ENCODE assay signal across 16 mouse cellular contexts in genomic region chr14:77933243-77933642, GRCm38 (mm10). TPM values are rescaled to one million over a fixed set of nuclear protein-coding genes. Genes with fewer than 3 reads are reported as not detected.
A peak's percentile ranks its signal among the peaks of the same experiment; 100 is the strongest.
DNase-seq lines count a peak whose midpoint lies in the region; ATAC-seq lines count a peak whose summit lies in the region.
"Had no signal": no experiment of that assay in that cellular context is flagged by ENCODE, and none has a peak within 500 bp of the region (broad histone marks: within the 10 kb centered on the region; RNA-seq: fewer than 3 reads in every experiment).

No protein-coding gene starts in this region.

- H3K9me3 ChIP-seq in forebrain, embryonic 15.5 days, result no peaks in the 10 kb centered on the region
- H3K9me3 ChIP-seq: heart, embryonic 15.5 days; intestine, embryonic 15.5 days; lung, embryonic 15.5 days; stomach, embryonic 15.5 days had no signal

- no peak for ATAC-seq in forebrain, embryonic 15.5 days (replicated peaks)
- ATAC-seq: intestine, embryonic 15.5 days had no signal

- no peak overlapping the region for H3K4me2 ChIP-seq in forebrain, embryonic 15.5 days (replicated peaks)
- H3K4me2 ChIP-seq: intestine, embryonic 15.5 days; lung, embryonic 15.5 days; stomach, embryonic 15.5 days had no signal

- H3K27ac ChIP-seq in forebrain, embryonic 15.5 days (replicated peaks), result no peak overlapping the region
- H3K27ac ChIP-seq: intestine, embryonic 15.5 days had no signal

- peak; percentile 33 for DNase-seq in heart, postnatal 4 days
- DNase-seq in heart, adult 8-10 months (ENCODE audit: low spot score), result no peak
- peak; percentile 49 for DNase-seq in ZHBTc4 (ENCODE audit: low read depth, low spot score)
- DNase-seq in kidney, postnatal 14 days, result peak; percentile 82
- peak; percentile 46 to 55 for DNase-seq in lung, postnatal 4 days
- DNase-seq in embryo, embryonic 10 days (ENCODE audit: low spot score), result no peak
- DNase-seq in Muller cell, postnatal 12 days (ENCODE audit: inconsistent ontology term), result no peak
- DNase-seq: cerebellum, postnatal 36 days; right cerebral cortex, adult 18-20 months had no signal

- H3K27me3 ChIP-seq in forebrain, embryonic 15.5 days, result no peaks in the 10 kb centered on the region
- H3K27me3 ChIP-seq: CH12.LX; heart, embryonic 15.5 days; intestine, embryonic 15.5 days; lung, embryonic 15.5 days; stomach, embryonic 15.5 days had no signal

- H3K4me1 ChIP-seq in forebrain, embryonic 15.5 days, result no peaks in the 10 kb centered on the region
- H3K4me1 ChIP-seq: stomach, embryonic 15.5 days had no signal

- no peak overlapping the region for H3K9ac ChIP-seq in forebrain, embryonic 15.5 days (replicated peaks)
- H3K9ac ChIP-seq: heart, embryonic 15.5 days; intestine, embryonic 15.5 days; lung, embryonic 15.5 days; stomach, embryonic 15.5 days had no signal

- no peak overlapping the region for H3K4me3 ChIP-seq in forebrain, embryonic 15.5 days
- H3K4me3 ChIP-seq: erythroblast, embryonic 14.5 days; intestine, embryonic 15.5 days; lung, embryonic 15.5 days; stomach, embryonic 15.5 days had no signal

- 81% methylated on average over 5 of the region's 5 CpGs for WGBS in forebrain, embryonic 15.5 days

- no peaks in the 10 kb centered on the region for H3K36me3 ChIP-seq in forebrain, embryonic 15.5 days
- H3K36me3 ChIP-seq: heart, embryonic 15.5 days; intestine, embryonic 15.5 days; lung, embryonic 15.5 days; stomach, embryonic 15.5 days had no signal

RNA-seq across cellular contexts. Expression of gene Epsti1, which starts 29.2 kb away (rescaled TPM):
- total RNA-seq in heart, postnatal 4 days (2021), result under 1 TPM; 0.54 to 0.67 TPM
- total RNA-seq in heart, adult 8-10 months (2022), result 1 to 10 TPM in 1 of 4 experiments, under 1 TPM in 3; 0.50 to 1.0 (median 0.57) TPM
- 0.20 and 0.34 TPM in 2 replicates for polyA plus RNA-seq in forebrain, embryonic 15.5 days (2015; fragmentation: Nextera tagmentation; extraction: Ambion mirVana)

RNA-seq across cellular contexts. Expression of gene Dnajc15, which starts 58.3 kb away (rescaled TPM):
- 100 to 1,000 TPM; 199 to 217 TPM for total RNA-seq in heart, postnatal 4 days (2021)
- total RNA-seq in heart, adult 8-10 months (2022), result 100 to 1,000 TPM; 233 to 306 (median 274) TPM
- 61.4 and 64.4 TPM in 2 replicates for polyA plus RNA-seq in forebrain, embryonic 15.5 days (2015; fragmentation: Nextera tagmentation; extraction: Ambion mirVana)

Comparison
In these comparisons a context has a peak if more than half of its experiments do, and no peak if none do; other contexts are left out.
1. DNase-seq: peak in heart, postnatal 4 days (single experiment), ZHBTc4 (single experiment), kidney, postnatal 14 days (single experiment) and lung, postnatal 4 days (2 of 2); none in heart, adult 8-10 months (single experiment), embryo, embryonic 10 days (single experiment) and Muller cell, postnatal 12 days (single experiment).